Mouse (Mus musculus) midbrain, postnatal 0 days (tissue): ENCODE data around the gene Smarca1. TPM values are rescaled to one million over a fixed set of nuclear protein-coding genes. Genes with fewer than 3 reads are reported as not detected.

Experiments used
- ATAC-seq: fragments of 200-750 bp; cut with Nextera tagmentation; 2 replicates; pipeline ENCODE4 v1.8.0; 2017; ENCODE audit warnings: moderate number of reproducible peaks, mild to moderate bottlenecking, moderate TSS enrichment, moderate library complexity; ENCODE audit not compliant: low FRiP score
- DNase-seq: peaks from one replicate; pipeline ENCODE4 v3.0.0-alpha.2; 2015; ENCODE audit warnings: low spot score
- H3K27ac ChIP-seq: fragments of 300-500 bp; sonication (generic); 2 replicates; pipeline ENCODE4 v1.5.1; 2014; ENCODE audit warnings: low read depth, mild to moderate bottlenecking, low read length, mixed read lengths
- H3K27me3 ChIP-seq: fragments of 300-500 bp; sonication (generic); 2 replicates; pipeline ENCODE4 v1.6.1; 2014; ENCODE audit warnings: low read length, control low read depth, mixed read lengths; ENCODE audit not compliant: insufficient read depth
- H3K36me3 ChIP-seq: fragments of 300-500 bp; sonication (generic); 2 replicates; pipeline ENCODE4 v1.6.1; 2014; ENCODE audit warnings: low read length, control low read depth, mixed read lengths; ENCODE audit not compliant: insufficient read depth
- H3K4me1 ChIP-seq: fragments of 300-500 bp; sonication (generic); 2 replicates; pipeline ENCODE4 v1.6.1; 2014; ENCODE audit warnings: mild to moderate bottlenecking, control low read depth, antibody characterized with exemption, low read length, mixed read lengths; ENCODE audit not compliant: insufficient read depth
- H3K4me2 ChIP-seq: fragments of 300-500 bp; sonication (generic); 2 replicates; pipeline ENCODE4 v1.6.1; 2014; ENCODE audit warnings: low read depth, mild to moderate bottlenecking, low read length, mixed read lengths; ENCODE audit not compliant: poor library complexity, severe bottlenecking
- H3K4me3 ChIP-seq: fragments of 300-500 bp; sonication (generic); 2 replicates; pipeline ENCODE4 v1.5.1; 2014; ENCODE audit warnings: low read depth, mild to moderate bottlenecking, low read length, moderate library complexity
- H3K9ac ChIP-seq: fragments of 300-500 bp; sonication (generic); replicated peaks from 2 replicates; pipeline ENCODE4 v1.6.1; 2014; ENCODE audit warnings: mild to moderate bottlenecking, low read length, moderate library complexity, mixed read lengths; ENCODE audit not compliant: poor library complexity, severe bottlenecking
- H3K9me3 ChIP-seq: fragments of 300-500 bp; sonication (generic); 2 replicates; pipeline ENCODE4 v1.6.1; 2016; ENCODE audit warnings: low read length, control low read depth
- CTCF ChIP-seq: IDR thresholded peaks from 2 replicates; pipeline ENCODE4 v1.5.1; 2016; ENCODE audit warnings: antibody characterized with exemption, mild to moderate bottlenecking
- WGBS: fragments of 180-500 bp; shearing (Covaris S2); extraction: QIAGEN DNeasy Blood & Tissue Kit; methylation state at CpG from one replicate; pipeline ENCODE4 v1.1.7; 2014; 5-methylcytosine and 5-hydroxymethylcytosine counted together
- polyA plus RNA-seq: library from polyadenylated mRNA; unstranded; fragments of >200 nt; fragmentation: Nextera tagmentation; extraction: Ambion mirVana; gene quantifications from 2 replicates; pipeline ENCODE4 v1.2.1, GENCODE M21; 2015
- total RNA-seq: library from RNA; depleted of rRNA; stranded (reverse); fragments of >200 nt; gene quantifications from 2 replicates; pipeline ENCODE4 v1.2.3, GENCODE M21; 2014; rRNA removed

Gene Smarca1
- total RNA-seq (42.0 and 50.0 TPM in 2 replicates), polyA plus RNA-seq (27.8 and 31.3 TPM in 2 replicates)

- H3K27me3 ChIP-seq, result no peaks in the 10 kb centered on the region
- peak within 1 kb of the TSS; percentile 89 for H3K27ac ChIP-seq
- TF ChIP-seq CTCF, result peak; percentile 11; the same call in 1 of the 2 replicates
- DNase-seq (peak; percentile 36), ATAC-seq (peak; percentile 85)
- no peaks in the 10 kb centered on the region for H3K4me1 ChIP-seq
- peak within 1 kb of the TSS; percentile 91 for H3K9ac ChIP-seq
- H3K4me2 ChIP-seq, result peak within 1 kb of the TSS; percentile 48
- 19% methylated on average over 13 of the region's 17 CpGs for WGBS
- no peaks in the 10 kb centered on the region for H3K9me3 ChIP-seq
- H3K4me3 ChIP-seq, result peak within 1 kb of the TSS; percentile 59
- no peaks in the 10 kb centered on the region for H3K36me3 ChIP-seq
These were observed at the start of gene Smarca1 for GRCm38 (mm10) chrX:47892431-47893024. Gene Smarca1 (minus strand): TSS chrX:47892974.

- Histone ChIP-seq H3K9me3 (no peaks in the 10 kb centered on the region), H3K27me3 (no peaks in the 10 kb centered on the region), H3K27ac (no peak overlapping the region), H3K36me3 (no peaks in the 10 kb centered on the region), H3K4me2 (no peak overlapping the region), H3K4me1 (no peaks in the 10 kb centered on the region), H3K4me3 (no peak overlapping the region), H3K9ac (no peak overlapping the region)
- TF ChIP-seq CTCF, result no peak
- ATAC-seq, result no peak
- 28% methylated on average over 2 of the region's 2 CpGs for WGBS
- DNase-seq, result peak; percentile 67
These were observed 45.0 kb upstream of the Smarca1 start for GRCm38 (mm10) chrX:47937740-47938139.

GRCm38 (mm10) chrX:47936885-47937284 is 44.1 kb upstream of the Smarca1 start:
- no peak for TF ChIP-seq CTCF
- DNase-seq (no peak), ATAC-seq (no peak)
- H3K9ac ChIP-seq, result no peak overlapping the region
- H3K4me2 ChIP-seq, result no peak overlapping the region
- 51% methylated on average over 5 of the region's 5 CpGs for WGBS
- H3K9me3 ChIP-seq, result no peaks in the 10 kb centered on the region
- H3K27me3 ChIP-seq, result no peaks in the 10 kb centered on the region
- no peaks in the 10 kb centered on the region for H3K36me3 ChIP-seq
- no peak overlapping the region for H3K4me3 ChIP-seq
- no peak overlapping the region for H3K27ac ChIP-seq
- no peaks in the 10 kb centered on the region for H3K4me1 ChIP-seq

DNA sequence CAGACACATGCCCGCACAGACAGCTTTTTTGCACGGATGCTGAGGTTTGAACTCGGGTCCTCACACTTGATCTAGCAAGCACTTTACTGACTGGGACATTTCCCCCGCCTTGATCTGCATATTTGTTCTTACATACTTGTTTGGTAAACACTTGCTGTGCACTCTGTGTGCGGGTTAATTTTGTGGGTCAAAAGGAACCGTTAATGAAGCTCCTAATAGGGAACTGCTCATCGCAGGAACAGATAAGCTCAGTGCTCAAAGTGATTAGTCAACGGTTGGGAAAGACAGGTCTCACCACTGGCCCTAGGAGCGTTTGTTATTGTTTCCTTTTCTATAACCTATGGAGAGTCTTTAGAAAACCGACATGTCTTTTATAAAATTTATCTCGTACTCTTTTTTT is 41.6 kb upstream of the Smarca1 start:
- no peaks in the 10 kb centered on the region for H3K9me3 ChIP-seq
- no peak overlapping the region for H3K9ac ChIP-seq
- H3K4me3 ChIP-seq, result no peak overlapping the region
- H3K4me1 ChIP-seq, result no peaks in the 10 kb centered on the region
- WGBS, result 91% methylated on average over 11 of the region's 11 CpGs
- ATAC-seq, result no peak
- no peak overlapping the region for H3K27ac ChIP-seq
- TF ChIP-seq CTCF, result no peak
- H3K4me2 ChIP-seq, result no peak overlapping the region
- H3K36me3 ChIP-seq, result 0 out of 2 replicates have a peak, but pooled peaks cover 6% of the 10 kb centered on the region
- no peaks in the 10 kb centered on the region for H3K27me3 ChIP-seq
- DNase-seq, result no peak

DNA sequence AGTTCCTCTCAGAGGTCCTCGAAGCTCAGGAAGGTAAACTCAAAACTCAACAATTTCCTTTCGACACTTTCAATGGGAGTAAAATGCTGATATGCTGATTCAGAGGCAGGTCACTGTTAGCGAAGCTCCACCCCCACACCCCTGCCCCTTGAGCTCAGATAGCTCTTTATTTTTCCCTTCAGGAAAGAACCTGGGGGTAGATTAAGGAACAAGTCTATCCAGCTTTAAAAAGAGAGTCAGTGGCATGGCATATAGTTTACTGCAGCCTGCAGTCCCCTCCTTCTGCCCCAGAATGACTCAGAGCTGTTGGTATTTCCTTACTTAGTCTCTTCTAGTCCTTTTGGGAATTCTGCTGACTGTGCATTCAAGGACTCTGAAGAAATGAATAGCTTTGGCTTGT is 37.7 kb upstream of the Smarca1 start:
- ATAC-seq (no peak), DNase-seq (no peak)
- H3K4me2 ChIP-seq, result no peak overlapping the region
- peaks cover 9% of the 10 kb centered on the region; the same call in 1 of the 2 replicates for H3K36me3 ChIP-seq
- H3K27ac ChIP-seq, result no peak overlapping the region
- TF ChIP-seq CTCF, result no peak
- 88% methylated on average over 3 of the region's 3 CpGs for WGBS
- no peak overlapping the region for H3K9ac ChIP-seq
- no peak overlapping the region for H3K4me3 ChIP-seq
- no peaks in the 10 kb centered on the region for H3K9me3 ChIP-seq
- H3K4me1 ChIP-seq, result no peaks in the 10 kb centered on the region
- H3K27me3 ChIP-seq, result no peaks in the 10 kb centered on the region

- TF ChIP-seq CTCF, result no peak
- WGBS, result 66% methylated on average over 3 of the region's 3 CpGs
These were observed 35.2 kb upstream of the Smarca1 start for GRCm38 (mm10) chrX:47927981-47928380.

More at GRCm38 (mm10) chrX:47927981-47928380, 35.2 kb upstream of the Smarca1 start:
- DNase-seq (no peak), ATAC-seq (no peak)
- H3K9me3 ChIP-seq, result no peaks in the 10 kb centered on the region
- H3K9ac ChIP-seq, result no peak overlapping the region
- no peak overlapping the region for H3K4me3 ChIP-seq
- no peaks in the 10 kb centered on the region for H3K4me1 ChIP-seq
- H3K4me2 ChIP-seq, result no peak overlapping the region
- H3K36me3 ChIP-seq, result peaks cover 9% of the 10 kb centered on the region; the same call in 1 of the 2 replicates
- no peaks in the 10 kb centered on the region for H3K27me3 ChIP-seq
- H3K27ac ChIP-seq, result no peak overlapping the region
